Mouse (Mus musculus) right cerebral cortex, postnatal 14 days (tissue): ENCODE measurements at regions not wholly inside any gene's neighbourhood (a gene's known extent, or its start where the extent isn't known, plus 50 kb on each side); places are given as distances from the start of the nearest gene placed in this dataset.

ENCODE experiments used
- DNase-seq: peaks from one replicate; pipeline ENCODE4 v3.0.0; 2022

DNA sequence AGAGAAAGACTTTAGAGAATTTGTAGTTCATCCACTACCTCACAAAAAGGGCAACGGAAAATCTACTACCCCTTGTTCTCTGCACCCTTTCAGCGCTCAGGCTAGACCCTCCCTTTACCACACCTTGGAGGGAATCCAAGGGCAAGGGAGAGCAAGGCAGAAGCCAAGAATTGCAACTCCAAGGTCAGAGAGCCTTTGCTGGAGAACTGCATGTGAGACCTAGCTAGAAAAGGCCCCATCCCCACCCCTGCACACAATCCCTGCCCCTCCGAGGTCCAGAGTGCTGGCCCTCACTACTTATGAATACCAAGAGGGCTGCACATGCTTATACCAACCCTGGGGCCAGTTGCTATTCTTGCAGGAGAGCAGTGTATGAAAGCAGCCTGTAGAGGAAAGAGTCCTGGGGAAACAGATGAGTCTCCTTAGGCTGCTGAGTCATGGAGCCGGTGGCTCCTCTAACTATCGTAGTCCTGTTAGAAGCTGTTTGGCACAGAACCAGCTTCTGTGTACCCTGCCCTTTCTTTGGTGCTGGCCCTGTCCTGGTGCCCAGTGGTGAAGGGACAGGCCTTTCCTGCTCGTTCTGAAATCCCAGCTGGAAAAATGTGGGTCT, 577.5 kb upstream of the Mki67 start:
- no peak for DNase-seq

DNA sequence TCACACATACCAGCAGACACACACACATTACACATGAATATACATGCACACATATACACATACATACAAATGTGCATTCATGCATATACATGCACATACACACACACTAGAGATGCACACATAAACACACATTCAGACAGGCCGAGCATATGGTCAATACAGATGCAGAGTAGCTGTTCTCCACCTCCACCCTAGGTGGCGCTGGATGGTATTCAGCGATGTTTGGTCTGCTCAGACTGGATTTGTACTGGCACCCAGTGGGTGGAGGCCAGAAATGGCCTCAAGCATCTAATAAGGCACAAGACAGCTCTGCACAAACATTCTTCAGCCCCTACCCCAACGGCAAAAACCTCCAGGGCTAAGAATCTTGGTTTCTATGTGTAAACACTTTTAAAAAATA, 578.3 kb upstream of the Mki67 start:
- no peak for DNase-seq

- no peak for DNase-seq
These were observed 581.8 kb upstream of the Mki67 start for GRCm38 (mm10) chr7:136297901-136298513.

GRCm38 (mm10) chr7:136306137-136306536, 588.3 kb upstream of the Mgmt start:
- no peak for DNase-seq

DNA sequence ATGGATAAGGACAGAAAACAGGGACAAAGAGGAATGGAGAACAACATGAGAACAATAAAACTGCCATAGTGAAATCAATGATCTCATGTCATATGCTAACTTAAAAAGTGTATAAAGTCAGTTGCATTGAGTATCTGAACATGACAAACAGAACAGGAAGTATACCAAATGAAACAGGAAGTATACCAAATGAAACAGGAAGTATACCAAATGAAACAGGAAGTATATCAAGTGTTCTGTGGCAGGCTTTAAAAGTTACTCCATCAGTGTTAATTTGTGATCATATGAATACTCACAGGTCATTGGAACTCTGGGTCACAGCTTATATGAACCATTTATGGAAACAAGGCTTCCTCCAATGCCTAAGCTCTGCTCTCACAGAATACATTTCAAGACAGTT, 585.6 kb upstream of the Mgmt start:
- no peak for DNase-seq

- no peak for DNase-seq
These were observed 567.1 kb upstream of the Mgmt start for GRCm38 (mm10) chr7:136327281-136327680.

- no peak for DNase-seq
These were observed 564.0 kb upstream of the Mgmt start for GRCm38 (mm10) chr7:136330431-136330830.

DNA sequence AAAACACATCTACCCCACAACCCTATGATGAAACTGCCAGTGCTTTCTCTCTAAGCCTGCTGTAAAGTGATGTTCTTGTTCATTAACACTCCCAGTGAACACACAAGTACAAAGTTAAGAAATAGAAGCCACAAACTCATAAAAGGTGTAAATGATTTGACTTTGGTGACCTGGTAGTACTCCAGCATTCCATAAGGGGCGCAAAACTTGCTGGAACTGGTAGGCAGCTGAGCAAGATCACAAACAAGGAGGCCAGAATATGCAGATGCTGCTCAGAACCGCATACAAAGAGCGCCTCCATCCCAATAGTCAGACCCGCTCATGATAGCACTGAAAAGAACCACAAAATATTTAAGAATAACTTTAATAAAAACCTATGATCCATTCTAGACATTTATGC, 561.6 kb upstream of the Mgmt start:
- no peak for DNase-seq

GRCm38 (mm10) chr7:136341599-136342210, 552.7 kb upstream of the Mgmt start:
- no peak for DNase-seq

GRCm38 (mm10) chr7:136342211-136342799, 552.1 kb upstream of the Mgmt start:
- DNase-seq: no peak

DNA sequence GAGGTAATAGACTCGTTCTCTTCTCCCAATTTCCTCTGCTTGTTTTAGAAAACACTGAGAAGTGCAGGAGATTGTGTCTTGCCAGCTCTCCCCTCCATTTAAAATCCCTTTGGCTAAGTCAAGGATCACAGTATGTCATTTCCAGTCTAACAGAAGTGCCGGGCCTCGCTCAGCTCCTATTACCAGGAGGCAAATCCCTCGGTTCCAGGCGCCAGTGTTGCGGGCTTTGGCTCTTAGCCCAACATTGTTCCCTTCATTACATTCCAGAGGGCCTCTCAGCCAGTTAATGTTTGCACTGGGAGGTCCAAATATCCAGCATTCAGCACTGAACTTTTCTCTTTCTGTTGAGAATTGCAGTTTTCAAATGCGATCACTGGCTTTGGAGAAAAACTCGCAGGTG, 551.6 kb upstream of the Mgmt start:
- DNase-seq: no peak

GRCm38 (mm10) chr7:136343494-136343893, 550.9 kb upstream of the Mgmt start:
- DNase-seq: no peak

DNA sequence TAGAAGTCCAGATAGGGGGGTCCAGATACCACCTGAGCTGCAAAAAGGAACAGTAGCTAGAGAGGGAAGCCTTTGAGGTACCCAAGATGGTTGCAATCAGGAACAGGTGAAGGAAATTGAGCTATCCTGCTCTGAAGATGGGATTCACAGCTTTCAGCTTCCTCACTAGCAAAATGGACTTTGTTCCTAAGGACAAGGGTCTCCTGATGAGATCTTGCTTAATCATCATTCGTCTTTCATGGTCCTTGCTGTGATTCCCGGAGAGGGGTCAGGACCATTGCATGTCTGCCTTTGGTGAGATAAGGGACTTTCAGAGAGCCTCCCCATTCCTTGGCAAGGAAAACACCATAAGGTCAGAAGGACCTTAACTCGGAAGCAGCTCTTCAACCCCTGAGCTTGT, 549.4 kb upstream of the Mgmt start:
- DNase-seq: no peak

DNA sequence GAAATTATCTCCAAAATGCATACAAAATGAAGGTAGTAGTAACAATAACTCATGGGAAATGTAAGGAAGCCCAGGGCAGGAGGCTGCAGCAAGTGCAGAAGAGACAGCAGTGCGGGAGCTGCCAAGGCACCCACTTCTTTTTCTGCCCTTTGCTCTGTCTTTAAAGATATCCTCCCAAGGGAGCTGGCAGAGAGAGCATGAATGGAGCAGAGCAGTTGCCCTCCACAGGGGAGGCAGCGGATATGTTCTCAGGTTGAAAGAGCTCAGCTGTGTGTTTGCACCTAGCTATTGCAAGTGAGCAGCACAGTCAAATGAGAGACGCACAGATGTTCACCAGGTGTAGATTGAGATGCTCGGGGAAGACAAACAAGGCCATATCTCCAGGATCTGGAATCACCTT, 547.9 kb upstream of the Mgmt start:
- DNase-seq: no peak

- DNase-seq: no peak
These were observed 546.1 kb upstream of the Mgmt start for GRCm38 (mm10) chr7:136348309-136348708.

DNA sequence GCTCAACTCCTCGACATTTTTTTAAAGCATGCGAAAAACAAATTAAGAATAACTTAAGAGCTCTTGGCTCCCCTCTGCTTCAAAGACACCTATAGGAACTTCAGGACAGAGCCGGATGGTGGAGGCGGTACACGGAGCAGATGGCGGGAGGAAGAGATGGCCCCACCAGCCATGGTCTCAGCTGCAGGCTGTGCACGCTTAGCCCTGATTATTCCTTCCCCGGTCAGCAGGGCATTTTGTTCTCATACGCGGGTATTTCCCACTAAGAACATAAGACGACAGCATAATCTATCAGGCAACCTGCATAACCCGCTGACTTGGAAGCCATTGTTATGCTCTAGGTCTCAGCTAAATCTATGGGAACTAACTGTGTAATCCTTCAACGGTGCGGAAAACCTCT, 544.8 kb upstream of the Mgmt start:
- no peak for DNase-seq

DNA sequence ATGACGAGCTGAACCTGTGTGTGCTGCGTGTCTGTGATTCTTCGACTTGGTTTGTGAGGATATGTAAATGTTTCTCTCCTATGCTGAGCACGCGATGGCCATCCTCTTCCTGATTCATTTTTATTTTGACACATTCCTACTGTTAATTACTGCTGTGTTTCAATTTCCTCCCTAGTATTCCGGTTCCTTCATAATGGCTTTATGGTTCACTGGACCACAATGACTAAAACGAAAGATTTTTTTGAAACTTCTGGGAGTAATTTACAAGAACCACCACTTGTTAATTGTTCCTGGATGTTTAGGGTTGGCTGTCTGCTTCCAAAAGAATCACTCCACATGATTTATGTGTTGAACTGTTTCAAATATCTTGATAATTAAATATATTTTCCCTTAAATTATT, 537.4 kb upstream of the Mgmt start:
- DNase-seq: no peak

GRCm38 (mm10) chr7:136365318-136366211, 528.8 kb upstream of the Mgmt start:
- no peak for DNase-seq

- DNase-seq: no peak
These were observed 517.2 kb upstream of the Mgmt start for GRCm38 (mm10) chr7:136377259-136377658.

DNA sequence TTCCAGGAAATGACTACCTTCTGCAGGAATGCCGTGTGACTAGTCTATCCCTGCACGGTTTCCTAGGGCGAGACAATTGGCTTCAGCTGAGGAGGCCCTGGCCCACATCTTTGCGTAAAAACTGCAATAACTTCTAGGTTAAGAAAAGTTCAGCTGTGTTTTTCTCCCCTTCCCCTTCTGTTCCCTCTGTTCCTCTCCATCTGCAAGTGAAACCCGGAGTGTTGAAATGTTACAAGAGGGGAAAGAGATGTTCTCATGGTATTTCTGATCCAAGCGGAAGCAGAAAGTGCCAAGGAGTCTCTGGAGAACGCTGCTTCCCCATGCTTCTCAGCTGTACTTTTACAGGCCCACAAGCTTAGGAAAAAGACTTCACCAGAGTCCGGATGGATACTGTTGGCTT, 516.7 kb upstream of the Mgmt start:
- DNase-seq: no peak

- DNase-seq: no peak
These were observed 516.1 kb upstream of the Mgmt start for GRCm38 (mm10) chr7:136378321-136378720.

DNA sequence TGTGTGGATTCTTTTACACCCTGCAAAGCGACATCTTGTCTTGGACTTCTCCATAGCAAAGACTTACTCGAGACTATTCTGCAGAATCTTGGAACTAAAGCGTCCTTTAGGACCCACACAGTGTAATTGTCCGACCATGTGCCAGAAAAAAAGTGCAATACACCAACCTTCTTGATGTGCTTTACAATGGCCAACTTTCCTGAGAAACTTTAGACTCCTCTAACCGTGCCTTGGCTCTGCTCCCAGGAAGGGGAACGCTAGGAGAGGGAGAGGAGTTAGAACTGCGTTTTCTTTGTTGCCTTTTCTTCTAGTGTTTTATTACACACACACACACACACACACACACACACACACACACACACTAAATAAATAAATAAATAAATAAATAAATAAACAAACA, 515.1 kb upstream of the Mgmt start:
- DNase-seq: no peak

DNA sequence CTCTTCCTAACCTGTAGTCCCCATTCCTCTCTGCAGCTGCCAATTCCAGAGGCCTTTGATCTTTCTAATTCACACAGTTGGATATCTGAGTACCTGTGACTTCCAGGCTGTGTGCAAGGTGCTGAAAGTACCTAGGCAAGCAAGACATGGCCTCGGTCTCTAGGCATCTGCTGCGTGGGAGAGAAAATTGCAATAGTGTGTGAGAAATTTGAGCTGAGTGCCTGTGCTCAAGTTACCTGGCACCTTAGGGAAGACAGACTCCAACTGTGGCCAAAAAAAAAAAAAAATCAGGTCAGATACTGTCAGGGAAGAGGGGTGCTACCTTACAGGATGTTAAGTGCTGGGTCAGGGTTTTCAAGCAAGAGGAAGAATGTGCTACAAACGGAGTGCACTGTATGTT, 514.7 kb upstream of the Mgmt start:
- DNase-seq: no peak
